Mouse (Mus musculus) hematopoietic stem cell, adult 5-6 weeks (primary cell): ENCODE results near the gene Mgp. TPM values are rescaled to one million over a fixed set of nuclear protein-coding genes. Genes with fewer than 3 reads are reported as not detected.

Source experiments
- ATAC-seq, 2 experiments: fragments of 125-278 bp in 1 of 2; replicated peaks in 1 of 2; 2 replicates each; pipeline ENCODE4 v1.8.0; 2016 to 2017; ENCODE audit warnings: inconsistent platforms in 2 of 2, mild to moderate bottlenecking in 2 of 2, moderate number of reproducible peaks in 2 of 2, low read depth in 1 of 2, moderate TSS enrichment in 1 of 2; ENCODE audit not compliant: low FRiP score in 2 of 2, poor library complexity in 2 of 2, severe bottlenecking in 2 of 2, insufficient read depth in 1 of 2, low TSS enrichment in 1 of 2
- total RNA-seq: library from RNA; stranded (forward); fragments of 172-1452, 232-1000 nt; gene quantifications from 2 replicates; pipeline ENCODE4 v1.2.3, GENCODE M21; 2017

The Mgp gene
- total RNA-seq: not detected in 2 replicates

GRCm38 (mm10) chr6:136875670-136876069, at the start of gene Mgp:
Gene Mgp, minus strand, starts transcription at chr6:136875823.
- no peak for ATAC-seq

- ATAC-seq: peak in 1 of 2 experiments; percentile 40; a peak in 1 of 4 replicates
These were observed 49.4 kb upstream of the Mgp start for GRCm38 (mm10) chr6:136925049-136925448.

GRCm38 (mm10) chr6:136923532-136923931, 47.9 kb upstream of the Mgp start, which contains the start of gene Pde6h:
Gene Pde6h, plus strand, starts transcription at chr6:136923832.
- no peak for ATAC-seq

- no peak for ATAC-seq
These were observed 47.2 kb upstream of the Mgp start for GRCm38 (mm10) chr6:136922871-136923270.

GRCm38 (mm10) chr6:136922080-136922479, 46.5 kb upstream of the Mgp start, which contains the start of gene Erp27:
Gene Erp27, minus strand, starts transcription at chr6:136922180.
- no peak for ATAC-seq

GRCm38 (mm10) chr6:136921601-136922000, 46.0 kb upstream of the Mgp start:
- ATAC-seq: peak in 1 of 2 experiments; percentile 35; a peak in 1 of 4 replicates

- peak; percentile 47 to 60; a peak in 3 of 4 replicates for ATAC-seq
These were observed 45.0 kb upstream of the Mgp start for GRCm38 (mm10) chr6:136920320-136921257.

GRCm38 (mm10) chr6:136917885-136918284, 42.3 kb upstream of the Mgp start:
- no peak for ATAC-seq

GRCm38 (mm10) chr6:136915721-136916395, 40.2 kb upstream of the Mgp start:
- ATAC-seq: no peak

- no peak for ATAC-seq
These were observed 38.6 kb upstream of the Mgp start for GRCm38 (mm10) chr6:136914234-136914633.

- no peak for ATAC-seq
These were observed 37.9 kb upstream of the Mgp start for GRCm38 (mm10) chr6:136913384-136914126.

- ATAC-seq: no peak
These were observed 37.2 kb upstream of the Mgp start for GRCm38 (mm10) chr6:136912751-136913265.

GRCm38 (mm10) chr6:136910247-136910890, 34.7 kb upstream of the Mgp start:
- no peak for ATAC-seq

- ATAC-seq: no peak
These were observed 31.3 kb upstream of the Mgp start for GRCm38 (mm10) chr6:136906937-136907293.

GRCm38 (mm10) chr6:136906283-136906936, 30.8 kb upstream of the Mgp start:
- no peak for ATAC-seq

- no peak for ATAC-seq
These were observed 28.4 kb upstream of the Mgp start for GRCm38 (mm10) chr6:136903885-136904470.
